Mouse (Mus musculus) hindbrain, embryonic 13.5 days (tissue): ENCODE data around the gene Amer3. TPM values are rescaled to one million over a fixed set of nuclear protein-coding genes. Genes with fewer than 3 reads are reported as not detected.
"Not testable (repeated sequence)": the region's sequence is repeated elsewhere in the genome, so short reads cannot be mapped to it uniquely, and the experiment has no call there.

Experiments
- ATAC-seq: fragments of 200-750 bp; cut with Nextera tagmentation; 2 replicates; pipeline ENCODE4 v1.8.0; 2017; ENCODE audit warnings: moderate TSS enrichment; ENCODE audit not compliant: low FRiP score
- H3K27ac ChIP-seq: fragments of 300-500 bp; sonication (generic); 2 replicates; pipeline ENCODE4 v1.5.1; 2015; ENCODE audit warnings: inconsistent platforms, mild to moderate bottlenecking, moderate library complexity
- H3K27me3 ChIP-seq: fragments of 300-500 bp; sonication (generic); 2 replicates; pipeline ENCODE4 v1.6.1; 2015; ENCODE audit warnings: mild to moderate bottlenecking, inconsistent platforms
- H3K36me3 ChIP-seq: fragments of 300-500 bp; sonication (generic); 2 replicates; pipeline ENCODE4 v1.6.1; 2015; ENCODE audit warnings: mild to moderate bottlenecking, inconsistent platforms
- H3K4me1 ChIP-seq: fragments of 300-500 bp; sonication (generic); replicated peaks from 2 replicates; pipeline ENCODE4 v1.6.1; 2015; ENCODE audit warnings: inconsistent platforms
- H3K4me2 ChIP-seq: fragments of 300-500 bp; sonication (generic); 2 replicates; pipeline ENCODE4 v1.6.1; 2015; ENCODE audit warnings: inconsistent platforms, mild to moderate bottlenecking, moderate library complexity
- H3K4me3 ChIP-seq: fragments of 300-500 bp; sonication (generic); 2 replicates; pipeline ENCODE4 v1.5.1; 2015; ENCODE audit warnings: mild to moderate bottlenecking, inconsistent platforms
- H3K9ac ChIP-seq: fragments of 300-500 bp; sonication (generic); 2 replicates; pipeline ENCODE4 v1.6.1; 2015; ENCODE audit warnings: mild to moderate bottlenecking, inconsistent platforms
- H3K9me3 ChIP-seq: fragments of 300-500 bp; sonication (generic); 2 replicates; pipeline ENCODE4 v1.6.1; 2016; ENCODE audit warnings: inconsistent platforms
- WGBS: fragments of 180-500 bp; shearing (Covaris S2); methylation state at CpG from one replicate; pipeline ENCODE4 v1.1.7; 2015; 5-methylcytosine and 5-hydroxymethylcytosine counted together
- polyA plus RNA-seq: library from polyadenylated mRNA; unstranded; fragments of >200 nt; fragmentation: Nextera tagmentation; extraction: Ambion mirVana; gene quantifications from 2 replicates; pipeline ENCODE4 v1.2.1, GENCODE M21; 2015

Amer3 gene
- 22.3 and 25.4 TPM in 2 replicates for polyA plus RNA-seq

DNA sequence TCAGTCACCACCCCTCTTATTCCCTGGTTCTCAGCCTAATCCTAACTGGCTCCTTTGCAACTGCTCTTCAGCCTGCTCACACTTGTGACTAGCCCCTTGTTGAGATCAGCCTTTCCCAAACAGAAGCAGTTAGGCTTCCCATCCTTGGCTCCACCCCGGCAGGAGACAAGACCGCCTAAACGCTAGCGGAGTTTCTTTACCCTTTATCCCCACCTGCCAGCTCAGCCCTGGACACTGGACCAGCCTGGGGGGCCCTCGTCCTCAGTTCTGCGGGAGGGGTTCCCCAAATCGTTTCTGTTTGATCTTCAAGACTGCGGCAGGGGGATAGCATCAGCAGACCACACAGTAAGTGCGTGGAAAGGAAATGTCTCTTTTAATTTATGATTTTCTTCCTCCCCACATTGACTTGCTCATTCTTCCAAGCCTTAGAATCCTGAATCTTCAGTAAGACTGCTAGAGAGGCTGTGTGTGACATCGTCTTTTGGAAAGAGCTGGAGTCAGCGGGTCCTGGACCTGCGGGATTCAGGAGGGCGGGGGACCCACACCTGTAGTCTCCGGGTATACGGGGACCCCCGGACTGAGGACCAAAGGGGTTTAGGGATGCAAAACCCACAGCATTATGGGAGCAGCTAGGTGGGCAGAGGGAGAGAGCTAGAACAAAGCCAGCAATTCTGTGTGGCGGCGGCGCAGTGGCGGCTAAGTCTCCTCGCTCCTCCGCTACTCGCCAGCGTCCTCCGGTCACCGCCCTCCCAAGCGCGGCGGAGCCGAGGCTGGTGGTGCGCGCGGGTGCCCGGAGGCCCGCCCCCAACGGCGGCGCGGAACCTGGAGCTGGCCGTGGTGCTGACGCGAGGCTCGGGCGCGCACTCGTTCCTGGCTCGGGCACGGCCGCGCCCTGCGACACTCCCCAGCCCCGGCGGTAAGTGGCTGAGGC, at the start of gene Amer3:
Gene Amer3, plus strand, starts transcription at position 807 of the 931 bp plus-strand sequence.
- Histone ChIP-seq H3K36me3 (no peaks in the 10 kb centered on the region), H3K27ac (peak within 1 kb of the TSS; percentile 93), H3K4me3 (peak within 1 kb of the TSS; percentile 61), H3K4me1 (peaks cover 37% of the 10 kb centered on the region), H3K4me2 (peak within 1 kb of the TSS; percentile 67), H3K9ac (peak within 1 kb of the TSS; percentile 82), H3K9me3 (no peaks in the 10 kb centered on the region), H3K27me3 (peaks cover 33% of the 10 kb centered on the region)
- peak; percentile 92 for ATAC-seq
- WGBS, result under 1% methylated on average over 53 of the region's 53 CpGs

DNA sequence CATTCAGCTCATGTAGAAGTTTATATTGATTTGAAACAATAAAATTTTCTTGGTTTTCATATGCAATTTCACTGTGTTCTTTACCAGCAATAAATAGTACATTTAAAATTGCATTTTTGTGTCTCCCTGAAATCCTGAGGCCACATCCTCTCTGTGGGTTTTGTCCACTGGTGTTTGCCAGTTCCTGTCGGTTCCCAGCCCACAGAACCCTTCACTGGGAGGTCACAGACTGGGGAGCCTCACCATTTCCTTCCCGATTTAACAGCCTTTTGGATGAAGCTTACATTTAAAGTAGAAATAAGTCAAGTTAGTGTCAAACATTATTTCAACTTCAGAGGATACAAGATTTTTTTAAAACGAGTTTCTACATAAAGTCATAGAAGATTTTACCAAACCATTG, 44.9 kb upstream of the Amer3 start:
- not testable (repeated sequence) for H3K9me3 ChIP-seq, H3K4me3 ChIP-seq, ATAC-seq, H3K9ac ChIP-seq, H3K27ac ChIP-seq, H3K4me2 ChIP-seq, H3K36me3 ChIP-seq
- WGBS, result 63% methylated on average over 3 of the region's 3 CpGs
- H3K27me3 ChIP-seq, result peaks cover 47% of the 10 kb centered on the region
- H3K4me1 ChIP-seq, result peaks cover 16% of the 10 kb centered on the region

DNA sequence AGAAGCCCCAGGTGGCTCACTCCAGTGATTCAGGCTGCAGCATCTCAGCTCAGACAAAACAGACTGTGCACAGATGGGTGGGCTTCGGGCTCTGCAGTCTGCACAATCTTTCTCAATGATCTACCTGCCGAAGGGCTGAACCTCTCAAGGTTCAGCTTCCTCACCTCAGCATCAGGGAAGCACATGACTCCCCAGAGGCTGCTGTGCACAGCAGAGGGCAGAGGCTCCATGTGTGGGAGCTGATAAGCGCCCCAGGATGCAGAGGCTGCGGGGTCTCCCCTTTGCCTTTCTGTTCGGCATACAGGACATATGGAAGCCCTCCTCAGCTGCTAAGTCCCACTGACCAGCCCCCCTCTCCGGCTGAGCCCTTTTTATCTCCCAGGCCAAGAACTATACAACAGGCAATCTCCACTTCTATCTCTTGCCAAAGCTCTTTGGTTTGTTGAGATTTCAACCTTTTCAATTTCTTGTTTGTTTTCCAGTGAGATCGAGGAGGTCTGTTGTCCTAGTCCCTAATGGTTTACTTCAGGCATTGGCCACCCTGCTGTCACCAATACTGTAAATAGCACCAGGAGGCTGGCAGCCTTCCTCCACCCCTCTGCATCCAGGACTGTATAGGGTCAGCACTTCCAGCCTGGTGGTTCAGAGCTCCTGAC, 44.3 kb upstream of the Amer3 start, which contains the start of gene Cfc1:
Gene Cfc1, plus strand, starts transcription at position 606 of the 656 bp plus-strand sequence.
- H3K4me3 ChIP-seq, result peak within 1 kb of the TSS; percentile 21; the same call in 1 of the 2 replicates
- not testable (repeated sequence) for H3K36me3 ChIP-seq
- WGBS, result 36% methylated on average over 7 of the region's 7 CpGs

DNA sequence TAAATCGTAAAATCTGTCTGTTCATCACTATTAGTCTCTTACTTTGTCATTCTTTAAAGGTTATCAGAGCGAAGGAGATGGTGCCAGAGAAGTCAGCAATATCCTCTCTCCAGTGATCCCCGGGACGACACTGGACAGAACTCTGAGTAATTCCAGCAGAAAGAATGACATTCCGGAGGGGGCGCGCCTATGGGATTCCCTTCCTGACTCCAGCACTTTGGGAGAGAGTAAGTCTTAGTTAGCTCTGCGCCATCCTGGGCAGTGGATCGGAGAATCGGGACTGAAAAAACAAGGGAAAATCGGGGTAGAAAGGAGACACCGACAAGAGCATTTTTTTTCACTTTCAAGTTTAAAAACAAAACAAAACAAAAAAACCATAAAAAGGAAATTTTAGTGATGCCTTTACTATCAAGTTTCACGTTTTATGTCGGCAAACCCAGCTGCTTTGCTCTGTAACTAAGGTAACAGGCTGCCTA, 43.1 kb upstream of the Amer3 start:
- no peaks in the 10 kb centered on the region for H3K36me3 ChIP-seq
- peak overlapping the region; percentile 48 for H3K4me2 ChIP-seq
- peaks cover 47% of the 10 kb centered on the region for H3K27me3 ChIP-seq
- H3K4me1 ChIP-seq, result peaks cover 16% of the 10 kb centered on the region
- no peak for ATAC-seq
- no peak overlapping the region for H3K27ac ChIP-seq
- H3K9ac ChIP-seq, result peak overlapping the region; percentile 49
- peak overlapping the region; percentile 21 for H3K4me3 ChIP-seq
- 2% methylated on average over 14 of the region's 14 CpGs for WGBS
- H3K9me3 ChIP-seq, result no peaks in the 10 kb centered on the region

More for the DNA sequence above, 44.3 kb upstream of the Amer3 start, which contains the start of gene Cfc1:
- not testable (repeated sequence) for H3K27ac ChIP-seq, H3K9me3 ChIP-seq, ATAC-seq
- Histone ChIP-seq H3K27me3 (peaks cover 47% of the 10 kb centered on the region), H3K4me1 (peaks cover 16% of the 10 kb centered on the region), H3K4me2 (peak within 1 kb of the TSS; percentile 48), H3K9ac (peak within 1 kb of the TSS; percentile 49; the same call in 1 of the 2 replicates)

DNA sequence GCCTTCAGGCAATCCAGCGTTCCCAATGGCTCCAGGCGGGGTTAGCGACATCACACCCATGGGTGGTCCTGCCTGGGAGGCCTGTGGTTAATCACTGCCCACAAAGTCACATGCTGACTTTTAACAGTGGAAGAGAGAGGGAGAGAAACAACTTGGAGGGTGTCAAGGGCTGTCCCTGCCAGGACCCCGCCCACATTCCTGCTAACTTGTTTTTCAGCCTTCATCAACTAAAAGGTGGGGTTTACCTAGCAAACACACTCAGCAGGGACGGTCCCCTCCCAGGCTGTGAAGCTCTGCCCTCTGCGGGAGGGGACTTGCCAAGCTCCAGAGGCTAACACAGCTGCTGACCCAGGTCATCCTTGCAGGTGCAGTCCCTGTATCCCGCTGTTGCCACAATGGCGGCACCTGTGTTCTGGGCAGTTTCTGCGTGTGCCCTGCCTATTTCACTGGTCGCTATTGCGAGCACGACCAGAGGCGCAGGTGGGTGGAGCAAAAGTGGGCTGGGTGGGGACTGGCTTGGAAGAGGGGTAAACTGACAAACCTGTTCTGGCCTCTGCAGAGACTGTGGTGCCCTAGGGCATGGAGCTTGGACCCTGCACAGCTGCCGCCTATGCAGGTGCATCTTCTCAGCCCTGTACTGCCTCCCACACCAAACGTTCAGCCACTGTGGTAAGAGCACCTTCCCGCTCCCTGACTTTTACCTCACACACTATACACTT, 42.5 kb upstream of the Amer3 start:
- Histone ChIP-seq H3K36me3 (no peaks in the 10 kb centered on the region), H3K9ac (peak overlapping the region; percentile 49), H3K9me3 (no peaks in the 10 kb centered on the region), H3K4me3 (peak overlapping the region; percentile 21), H3K4me1 (peaks cover 16% of the 10 kb centered on the region), H3K27ac (no peak overlapping the region), H3K27me3 (peaks cover 47% of the 10 kb centered on the region), H3K4me2 (peak overlapping the region; percentile 48)
- ATAC-seq, result 0 out of 2 replicates have a peak, but pooled peaks have one; percentile 46
- WGBS, result 4% methylated on average over 16 of the region's 16 CpGs

DNA sequence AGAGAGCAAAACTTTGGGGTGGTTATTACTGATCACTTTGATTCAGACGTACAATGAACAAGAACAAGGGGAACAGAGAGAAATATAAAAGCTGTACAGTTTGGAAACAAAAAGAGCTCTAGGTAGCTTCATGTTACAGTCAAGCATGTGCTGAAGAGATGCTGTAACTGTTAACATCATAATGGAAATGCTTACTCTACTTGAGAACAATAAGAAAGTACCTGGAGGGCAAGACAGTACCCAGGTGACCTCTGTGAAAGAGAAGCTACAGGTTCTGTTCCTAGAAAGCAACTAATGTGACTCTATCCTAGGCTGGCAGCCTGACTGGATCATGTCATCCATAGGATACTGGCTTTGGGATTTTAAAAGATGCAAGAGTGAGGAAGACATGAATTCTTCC, 32.4 kb upstream of the Amer3 start:
- 78% methylated on average over 1 of the region's 1 CpGs for WGBS
- Histone ChIP-seq H3K4me2 (no peak overlapping the region), H3K4me1 (no peaks in the 10 kb centered on the region), H3K36me3 (no peaks in the 10 kb centered on the region), H3K27me3 (no peaks in the 10 kb centered on the region), H3K4me3 (no peak overlapping the region), H3K27ac (no peak overlapping the region), H3K9ac (no peak overlapping the region), H3K9me3 (no peaks in the 10 kb centered on the region)
- ATAC-seq, result no peak

DNA sequence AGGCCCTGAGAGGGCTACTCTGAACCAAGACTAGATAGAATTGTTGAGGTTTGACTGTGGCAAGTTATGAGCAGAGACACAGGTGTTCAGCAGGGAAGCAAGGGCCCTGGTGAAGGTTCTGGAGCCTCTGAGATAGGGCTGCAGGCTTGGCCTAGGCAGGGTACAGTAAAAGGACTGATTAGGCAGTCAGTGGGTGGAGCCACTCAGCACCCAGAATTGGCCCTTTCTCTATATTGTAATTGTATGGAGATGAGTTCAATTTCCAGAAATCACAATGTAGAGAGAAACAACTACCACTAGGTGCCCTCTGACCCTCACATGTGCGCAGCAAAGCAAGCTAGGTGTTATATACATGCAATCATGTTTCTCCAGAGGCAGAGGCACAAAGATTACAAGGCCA, 25.8 kb upstream of the Amer3 start:
- H3K27me3 ChIP-seq, result no peaks in the 10 kb centered on the region
- no peak overlapping the region for H3K4me3 ChIP-seq
- no peak overlapping the region for H3K27ac ChIP-seq
- 92% methylated on average over 1 of the region's 1 CpGs for WGBS
- H3K9me3 ChIP-seq, result no peaks in the 10 kb centered on the region
- H3K9ac ChIP-seq, result no peak overlapping the region
- H3K4me1 ChIP-seq, result no peaks in the 10 kb centered on the region
- no peaks in the 10 kb centered on the region for H3K36me3 ChIP-seq
- ATAC-seq, result no peak
- no peak overlapping the region for H3K4me2 ChIP-seq

DNA sequence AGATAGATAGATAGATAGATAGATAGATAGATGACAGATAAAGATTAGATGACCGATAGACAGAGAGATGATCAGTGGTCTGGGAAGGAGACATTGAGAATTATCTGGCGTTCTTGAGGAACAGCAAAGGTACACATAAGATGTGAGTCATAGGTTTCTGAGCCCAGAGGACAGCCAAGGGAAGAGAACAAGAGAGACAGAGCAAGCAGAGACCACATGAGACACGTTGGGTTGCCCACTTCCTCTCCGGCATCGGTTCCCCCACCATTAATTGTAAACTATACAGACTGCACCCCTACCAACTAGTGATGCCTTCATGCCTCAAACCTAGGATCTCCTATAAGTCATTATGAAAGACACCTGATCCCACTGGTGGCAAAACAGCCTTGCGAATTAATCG, 25.2 kb upstream of the Amer3 start:
- ATAC-seq, result no peak
- WGBS, result 93% methylated on average over 7 of the region's 7 CpGs
- H3K27me3 ChIP-seq, result no peaks in the 10 kb centered on the region

DNA sequence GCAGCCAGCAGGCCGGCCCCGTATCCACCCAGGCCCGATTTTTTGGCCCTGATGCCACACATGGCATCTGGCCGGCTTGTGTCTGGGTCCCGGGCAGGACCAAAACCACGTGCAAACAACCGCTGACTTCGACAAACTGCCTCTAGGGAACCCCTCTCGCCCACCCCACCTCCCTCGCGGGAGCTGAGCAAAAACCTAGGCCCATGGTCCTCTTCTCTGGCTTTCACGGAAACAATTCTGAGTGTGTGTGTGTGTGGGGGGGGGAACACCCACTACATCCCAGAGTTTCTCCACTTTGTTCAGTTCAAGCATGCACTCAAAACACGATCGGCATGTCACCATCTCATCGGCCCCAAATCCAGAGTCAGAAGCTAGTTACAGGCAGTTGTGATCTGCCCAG, 18.6 kb upstream of the Amer3 start, which contains the start of gene Prss40:
Gene Prss40, minus strand, starts transcription at position 101 of the 400 bp plus-strand sequence.
- no peak within 1 kb of the TSS for H3K4me3 ChIP-seq
- WGBS, result 86% methylated on average over 15 of the region's 15 CpGs
- ATAC-seq, result no peak
- no peaks in the 10 kb centered on the region for H3K36me3 ChIP-seq
- H3K4me1 ChIP-seq, result no peaks in the 10 kb centered on the region
- no peaks in the 10 kb centered on the region for H3K27me3 ChIP-seq
- no peak within 1 kb of the TSS for H3K27ac ChIP-seq
- no peak within 1 kb of the TSS for H3K9ac ChIP-seq
- H3K9me3 ChIP-seq, result no peaks in the 10 kb centered on the region
- H3K4me2 ChIP-seq, result no peak within 1 kb of the TSS

More for the DNA sequence above, 25.2 kb upstream of the Amer3 start:
- Histone ChIP-seq H3K4me3 (no peak overlapping the region), H3K36me3 (no peaks in the 10 kb centered on the region), H3K4me2 (no peak overlapping the region), H3K9ac (no peak overlapping the region), H3K9me3 (no peaks in the 10 kb centered on the region), H3K27ac (no peak overlapping the region), H3K4me1 (no peaks in the 10 kb centered on the region)

DNA sequence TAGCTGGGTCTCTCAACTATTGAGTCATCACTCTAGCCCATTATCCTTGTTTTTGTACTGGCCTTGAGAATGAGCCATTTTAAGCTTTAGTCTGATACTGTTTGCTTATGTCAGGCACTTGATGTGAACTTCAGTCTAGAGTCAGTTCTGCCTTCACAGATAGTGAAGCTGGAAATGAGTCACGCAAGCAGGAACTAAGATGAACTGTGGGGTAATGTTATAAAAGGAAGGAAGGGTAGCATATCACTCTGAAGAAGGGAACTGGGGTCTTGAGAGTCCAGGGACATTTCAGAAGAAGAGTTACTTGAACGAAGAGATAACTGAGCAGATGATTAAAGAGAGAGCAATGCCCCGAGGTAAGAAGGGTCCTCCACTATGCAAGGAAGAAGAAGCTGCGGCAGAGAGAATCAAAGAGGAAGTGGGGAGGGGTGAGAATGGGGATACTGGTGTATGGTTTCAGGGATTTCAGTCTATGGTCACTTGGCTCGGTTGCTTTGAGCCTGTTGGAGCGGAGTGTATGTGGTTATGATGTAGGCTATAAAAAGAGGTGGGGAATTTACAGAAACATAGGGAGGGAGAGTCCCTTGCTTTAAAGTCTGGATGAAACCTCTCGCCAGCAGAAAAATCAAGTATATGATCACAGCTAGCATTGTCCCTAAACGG, 14.9 kb upstream of the Amer3 start:
- Histone ChIP-seq H3K27ac (no peak overlapping the region), H3K36me3 (no peaks in the 10 kb centered on the region), H3K9ac (no peak overlapping the region), H3K9me3 (peaks cover 7% of the 10 kb centered on the region; the same call in 1 of the 2 replicates), H3K27me3 (no peaks in the 10 kb centered on the region), H3K4me2 (no peak overlapping the region), H3K4me3 (no peak overlapping the region), H3K4me1 (no peaks in the 10 kb centered on the region)
- ATAC-seq, result no peak
- 86% methylated on average over 8 of the region's 8 CpGs for WGBS

DNA sequence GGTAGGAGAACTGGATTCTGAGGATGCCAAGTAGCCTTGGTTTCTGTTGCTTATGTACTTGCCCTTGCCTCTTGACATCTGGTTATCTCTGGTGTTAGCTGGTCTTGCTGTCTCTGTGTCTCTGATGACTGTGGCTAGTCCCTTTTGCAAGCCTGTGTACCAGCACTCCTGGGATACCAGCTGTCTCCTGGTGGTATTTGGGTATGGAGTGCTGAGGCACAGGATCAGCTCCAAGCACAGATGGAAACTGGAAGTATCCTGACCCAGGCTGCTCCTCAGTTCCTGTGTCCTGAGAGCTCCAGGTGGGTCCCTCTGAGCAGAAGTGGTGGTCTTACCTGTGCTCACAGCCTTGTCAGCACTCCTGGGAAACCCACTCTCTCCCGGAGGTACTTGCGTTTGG, 11.3 kb upstream of the Amer3 start:
- H3K27me3 ChIP-seq, result no peaks in the 10 kb centered on the region
- H3K4me3 ChIP-seq, result no peak overlapping the region
- peaks cover 7% of the 10 kb centered on the region; the same call in 1 of the 2 replicates for H3K9me3 ChIP-seq
- H3K27ac ChIP-seq, result no peak overlapping the region
- ATAC-seq, result no peak
- H3K9ac ChIP-seq, result no peak overlapping the region
- no peak overlapping the region for H3K4me2 ChIP-seq
- H3K4me1 ChIP-seq, result no peaks in the 10 kb centered on the region
- H3K36me3 ChIP-seq, result no peaks in the 10 kb centered on the region
- 93% methylated on average over 2 of the region's 2 CpGs for WGBS
